Mouse (Mus musculus) E14TG2a.4 (cell line): ENCODE results near the gene Ube2t.

Source experiments
- CTCF ChIP-seq: conservative IDR thresholded peaks from 2 replicates; pipeline ENCODE4 v1.5.1; 2014; ENCODE audit warnings: low read length
- NANOG ChIP-seq: IDR thresholded peaks from 2 replicates; pipeline ENCODE4 v1.6.1; 2014; ENCODE audit warnings: borderline replicate concordance, low read length, mixed read lengths
- POU5F1 ChIP-seq: IDR thresholded peaks from 2 replicates; pipeline ENCODE4 v1.6.1; 2014; ENCODE audit warnings: low read length, borderline replicate concordance

DNA sequence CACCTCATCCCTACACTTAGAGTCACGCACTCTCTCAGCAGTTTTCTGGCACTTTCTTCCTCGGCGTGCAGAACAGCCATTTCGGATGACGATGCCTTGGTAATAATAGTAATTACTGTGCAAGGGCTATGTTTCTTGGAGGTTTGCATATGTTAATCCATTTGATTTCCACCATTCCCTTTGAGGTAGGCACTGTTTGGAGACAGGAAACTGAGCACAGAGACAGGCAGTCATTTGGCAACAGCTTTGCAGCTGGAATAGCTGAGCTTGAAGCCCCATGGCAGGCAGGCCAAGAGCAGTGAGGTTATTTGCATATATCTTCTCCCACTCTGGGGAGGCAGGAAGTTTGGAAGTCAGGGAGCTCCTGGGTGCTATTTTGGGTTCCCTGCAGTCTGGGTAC lies 49.5 kb downstream of the Ube2t start:
- TF ChIP-seq CTCF (no peak), POU5F1 (no peak), NANOG (no peak)
